Mouse (Mus musculus): ENCODE results near the gene Fbxo8. TPM values are rescaled to one million over a fixed set of nuclear protein-coding genes. Genes with fewer than 3 reads are reported as not detected.

Gene Fbxo8
- 10 to 100 TPM; 43.1 to 44.6 TPM for total RNA-seq (2021)

DNA sequence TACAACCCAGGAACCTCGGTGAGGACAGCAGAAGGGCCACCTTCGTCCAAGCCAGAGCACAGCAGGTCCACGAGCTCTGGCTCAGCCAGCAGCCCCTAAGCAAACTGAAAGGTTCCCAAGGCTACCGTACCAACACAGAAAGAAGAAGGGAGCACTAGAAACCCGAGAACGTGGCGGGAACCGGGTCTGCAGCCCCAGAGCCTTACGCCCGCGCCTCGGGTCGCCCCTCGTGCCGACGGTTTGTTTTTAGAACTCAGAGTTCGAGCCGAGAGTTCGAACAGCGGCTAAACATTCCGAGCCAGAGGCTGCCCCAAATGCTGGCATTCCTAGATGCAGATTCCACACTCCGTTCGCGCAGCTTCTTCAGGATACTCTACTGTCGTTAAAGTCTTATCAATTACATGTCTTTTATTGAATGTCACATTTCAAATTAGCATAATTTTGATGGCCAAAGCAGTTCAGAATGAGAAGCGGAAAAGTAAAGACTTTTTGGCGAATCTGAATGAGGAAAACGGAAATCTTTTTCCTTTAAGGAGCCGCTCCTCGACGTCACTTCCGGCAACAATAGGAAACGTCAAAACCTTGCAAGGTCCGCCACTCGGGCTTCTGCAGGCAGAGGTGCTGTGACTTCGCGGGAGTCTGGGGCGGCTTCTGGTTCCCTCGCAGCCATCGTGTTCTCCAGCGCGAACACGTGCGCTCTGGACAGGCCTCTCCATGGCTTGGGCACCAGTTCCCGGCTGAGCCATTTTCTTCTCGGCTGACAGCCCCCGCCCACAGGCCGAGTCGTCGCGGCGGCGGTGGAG is at the start of gene Fbxo8, which contains the start of gene Cep44:
Gene Fbxo8, plus strand, starts transcription at position 533 of the 803 bp plus-strand sequence.
Gene Cep44, minus strand, starts transcription at position 490 of the 803 bp plus-strand sequence.
- peak; percentile 88 to 90 for DNase-seq
- intact Hi-C loops (cut with DNase I): loop anchor here (5.0 to 10.0 kb wide), 2 partner anchors 67 to 784 kb away; no protein-coding TSS in a partner anchor

DNA sequence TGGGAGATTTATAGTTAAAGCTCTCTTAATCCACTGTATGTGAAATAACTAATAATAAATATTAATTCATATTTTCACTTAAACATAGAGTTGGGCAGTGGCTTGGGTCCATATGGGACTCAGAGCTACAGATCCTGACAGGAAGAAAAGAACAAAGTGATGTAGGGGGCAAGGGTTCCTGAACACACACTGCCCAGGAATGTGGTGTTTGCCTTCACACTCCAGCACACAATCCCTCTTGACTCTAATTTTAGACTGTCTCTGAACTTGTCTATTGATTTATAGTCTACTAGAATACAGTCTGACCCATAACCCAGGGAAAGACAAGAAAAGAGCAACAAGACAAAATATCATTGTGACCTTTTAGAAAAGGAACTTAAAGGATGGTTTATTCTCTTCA is 49.0 kb upstream of the Fbxo8 start:
- intact Hi-C loops (cut with DNase I): no loop called here
- DNase-seq: no peak

DNA sequence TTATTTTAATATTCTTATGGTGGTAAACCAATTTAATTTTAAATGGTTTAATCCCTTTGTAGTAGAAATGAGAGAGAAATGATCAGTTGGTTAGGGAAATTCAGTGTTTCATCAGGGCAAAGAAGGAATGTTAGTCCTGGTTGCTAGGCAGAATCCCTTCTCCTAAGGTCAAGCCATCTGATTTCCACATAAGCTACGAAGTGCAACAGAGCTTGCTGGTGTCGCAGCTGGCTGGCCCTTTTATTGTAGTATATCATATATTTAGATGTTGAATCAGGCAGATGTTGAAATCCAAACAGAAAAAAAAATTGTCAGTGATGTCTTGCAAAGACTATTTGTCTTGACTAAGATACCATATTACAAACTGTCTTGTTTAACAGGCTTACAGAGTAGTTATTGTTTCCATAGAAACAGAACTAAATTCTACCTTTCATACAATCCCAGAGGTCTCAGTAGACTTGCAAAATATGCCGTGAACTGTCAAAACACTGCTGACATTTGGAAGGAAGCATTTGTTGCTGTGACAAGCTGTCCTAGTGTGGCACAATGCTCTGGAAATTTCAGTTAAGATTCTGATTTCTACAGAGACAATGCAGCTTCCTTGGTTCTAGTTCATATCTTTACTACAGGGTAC is 42.5 kb upstream of the Fbxo8 start:
- DNase-seq: no peak
- intact Hi-C loops (cut with DNase I): no loop called here

DNA sequence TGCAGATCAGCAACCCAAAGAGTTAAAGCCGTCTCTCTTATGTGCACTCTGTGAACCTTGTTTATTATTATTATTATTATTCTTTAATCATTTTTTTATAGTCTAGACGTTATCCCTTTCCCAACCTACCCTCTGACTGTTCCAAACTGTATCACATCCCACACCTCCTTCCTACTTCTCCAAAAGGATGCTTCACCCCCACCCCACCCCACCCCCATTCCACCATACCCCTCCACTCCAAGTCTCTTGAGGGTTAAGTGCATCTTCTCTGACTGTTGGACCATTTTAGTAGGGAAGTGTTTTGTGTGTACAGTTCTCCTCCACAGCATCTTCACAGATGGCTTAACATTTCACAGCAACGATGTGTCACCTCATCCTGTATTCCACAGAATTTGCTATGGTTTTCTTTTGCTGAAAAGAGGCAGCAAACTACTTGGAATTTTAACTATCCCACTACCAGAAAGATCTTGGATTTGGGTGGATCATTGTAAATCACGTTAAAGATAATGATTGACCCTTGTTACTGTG is 41.9 kb upstream of the Fbxo8 start:
- DNase-seq: no peak
- intact Hi-C loops (cut with DNase I): no loop called here

DNA sequence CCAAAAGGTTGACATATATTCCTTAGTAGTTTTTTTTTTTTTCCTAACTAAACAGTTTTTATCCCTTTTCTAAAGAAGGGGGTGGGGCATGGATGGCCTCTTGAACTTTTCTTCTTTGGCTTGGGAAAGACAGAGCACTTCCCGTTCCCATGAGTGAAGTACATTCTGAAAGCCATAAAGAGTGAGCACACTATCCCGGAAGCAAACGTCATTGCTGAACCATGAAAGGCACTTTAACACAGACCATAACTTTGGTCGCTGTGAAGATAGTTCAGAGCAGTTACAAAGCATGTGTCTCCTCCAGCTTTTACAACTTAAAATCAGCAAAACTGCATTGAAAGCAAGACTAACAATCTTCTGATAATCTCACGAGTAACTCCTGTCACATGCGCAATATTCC is 32.0 kb upstream of the Fbxo8 start:
- no peak for DNase-seq
- intact Hi-C loops (cut with DNase I): no loop called here

DNA sequence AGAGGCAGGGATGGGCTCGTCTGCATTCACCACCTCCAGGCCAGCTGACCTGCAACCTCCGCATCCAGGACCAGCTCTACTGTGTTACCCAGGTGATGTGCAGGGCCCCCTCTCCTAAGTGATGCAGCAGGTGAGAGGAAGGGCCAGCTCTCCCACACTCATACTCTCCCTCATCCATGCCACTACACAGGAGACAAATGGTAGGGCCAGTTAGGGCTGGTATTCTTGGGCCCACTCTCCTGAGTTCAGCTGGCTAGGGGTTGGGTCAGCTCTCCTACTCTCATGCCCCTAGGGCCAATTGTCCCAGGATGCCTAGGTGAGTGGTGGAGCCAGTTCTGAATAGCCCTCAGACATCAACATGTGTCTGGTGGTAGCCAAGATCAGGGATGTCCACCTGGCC is 30.6 kb upstream of the Fbxo8 start:
- no peak for DNase-seq
- intact Hi-C loops (cut with DNase I): loop anchor here (10.0 kb wide), 1 partner anchor 905 kb away; no protein-coding TSS in a partner anchor

DNA sequence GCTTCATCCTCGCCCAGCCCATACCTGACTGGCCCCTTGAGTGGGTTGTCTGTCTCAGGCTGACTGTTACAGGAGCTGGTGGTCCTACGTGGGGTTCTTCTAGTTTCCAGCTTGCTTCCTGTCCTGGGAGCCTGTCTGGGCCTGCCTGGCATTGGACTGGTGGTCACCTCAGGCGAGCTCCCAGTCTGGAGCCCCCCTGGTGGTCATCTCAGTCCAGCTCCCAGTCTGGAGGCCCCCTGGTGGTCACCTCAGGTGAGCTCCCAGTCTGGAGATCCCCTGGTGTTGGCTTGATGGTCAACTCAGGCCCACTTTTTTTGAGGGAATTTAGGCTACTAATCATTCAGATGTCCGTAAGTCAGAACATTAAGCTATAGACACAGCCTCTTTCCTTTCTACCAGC is 29.8 kb upstream of the Fbxo8 start:
- no peak for DNase-seq
- intact Hi-C loops (cut with DNase I): loop anchor here (10.0 kb wide), 1 partner anchor 904 kb away; no protein-coding TSS in a partner anchor

DNA sequence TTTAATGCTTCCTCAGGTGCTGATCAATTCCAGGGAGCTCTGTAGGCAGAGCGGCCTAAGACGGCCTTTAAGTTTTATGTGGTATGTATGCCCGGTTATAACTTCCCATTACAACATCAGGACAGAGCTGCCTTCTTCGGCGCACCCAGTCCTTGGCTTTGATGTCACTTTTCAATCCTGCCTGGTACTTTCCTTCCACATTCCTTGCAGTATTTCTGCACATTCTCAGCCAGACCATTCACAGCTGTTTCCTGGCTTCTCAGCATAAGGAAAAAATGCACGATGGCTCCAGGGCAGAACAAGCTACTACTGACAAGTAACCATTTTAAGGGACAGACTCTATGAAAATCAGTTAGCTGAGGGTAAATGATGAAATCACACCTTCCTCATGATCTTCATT is 22.0 kb upstream of the Fbxo8 start:
- intact Hi-C loops (cut with DNase I): loop anchor here (10.0 kb wide), 1 partner anchor 896 kb away; no protein-coding TSS in a partner anchor
- no peak for DNase-seq

DNA sequence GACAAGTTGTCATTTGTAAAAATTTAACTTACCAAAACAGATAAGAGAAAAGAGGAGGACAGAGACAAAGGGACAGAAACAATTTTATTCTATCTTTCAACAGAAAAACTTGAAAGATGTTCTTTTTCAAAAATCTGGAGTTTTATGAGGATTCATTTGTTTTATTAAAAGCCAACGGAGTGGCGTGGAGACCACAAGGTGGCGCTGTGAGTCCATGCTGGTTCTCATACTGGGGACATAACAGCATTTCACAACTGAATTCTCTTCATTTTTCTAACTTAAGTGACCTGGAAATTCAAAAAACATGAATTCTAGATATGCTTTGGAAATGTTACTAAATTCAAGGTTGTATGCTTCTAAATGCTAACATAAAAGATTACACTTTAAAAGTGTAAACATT is 20.5 kb upstream of the Fbxo8 start:
- peak; percentile 47 to 78 for DNase-seq
- intact Hi-C loops (cut with DNase I): loop anchor here (1.0 kb wide), 1 partner anchor 85 kb away; no protein-coding TSS in a partner anchor

DNA sequence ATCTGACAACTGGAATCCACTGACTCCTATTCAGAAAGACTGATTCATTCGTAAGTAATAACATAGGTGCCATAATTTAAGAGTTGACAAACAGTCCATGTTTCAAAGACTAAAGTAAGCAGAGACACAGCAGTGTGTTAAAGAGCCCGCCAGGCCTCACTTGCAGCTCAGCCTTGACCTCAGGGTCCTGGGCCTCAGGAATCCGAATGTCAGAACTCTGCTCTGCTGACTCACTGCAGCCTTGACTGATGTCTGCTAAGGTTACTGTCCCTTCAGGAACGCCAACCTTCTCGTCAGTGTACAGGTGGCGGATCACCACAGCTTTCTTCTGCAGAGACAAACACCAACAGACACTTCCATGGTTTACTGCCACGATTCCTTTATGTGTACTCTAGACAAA is 10.2 kb upstream of the Fbxo8 start:
- DNase-seq: no peak
- intact Hi-C loops (cut with DNase I): no loop called here

DNA sequence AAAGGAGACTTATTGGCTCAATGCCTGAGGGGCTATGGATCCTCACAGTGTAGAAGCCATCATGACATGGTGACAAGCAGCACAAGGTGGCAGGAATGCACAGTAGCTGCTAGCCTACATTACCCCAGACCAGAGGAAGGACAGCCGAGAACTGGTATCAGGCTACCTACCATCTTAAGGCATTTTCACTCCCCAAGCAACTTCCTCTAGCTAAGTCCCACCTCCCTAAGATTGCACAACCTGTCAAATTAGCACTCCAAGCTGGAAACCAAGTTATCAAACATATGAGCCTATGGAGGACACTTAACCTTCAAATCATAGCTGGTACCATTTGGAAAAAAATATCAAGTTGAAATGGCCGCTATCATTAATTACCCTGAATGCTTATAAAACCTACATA is 3.0 kb upstream of the Fbxo8 start:
- no peak for DNase-seq
- intact Hi-C loops (cut with DNase I): no loop called here

DNA sequence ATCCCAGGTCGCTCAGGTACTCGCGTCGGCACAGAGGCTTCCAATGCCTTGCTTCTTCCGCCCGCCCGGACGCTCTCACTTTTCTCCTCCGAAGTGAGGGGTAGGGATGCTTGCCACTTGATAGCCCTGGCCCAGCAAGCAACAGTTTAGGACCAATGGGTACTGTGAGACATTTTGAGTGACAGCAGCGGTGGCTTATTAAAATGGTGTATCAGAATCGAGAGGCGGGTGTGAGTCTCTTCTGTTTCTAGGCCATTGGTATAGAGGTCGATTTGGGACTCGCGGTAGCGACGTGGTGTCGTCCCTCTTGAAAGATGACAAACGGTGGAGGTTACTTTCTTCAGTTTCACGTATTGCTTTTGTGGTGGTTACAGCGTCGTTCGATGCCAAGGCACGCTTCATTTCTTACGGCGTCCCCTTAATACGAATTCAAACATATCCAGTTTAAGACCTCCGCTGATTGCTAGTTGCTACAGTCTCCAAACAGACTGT is 517 bp downstream of the Fbxo8 start:
- intact Hi-C loops (cut with DNase I): loop anchor here (5.0 to 10.0 kb wide), 2 partner anchors 66 to 783 kb away; no protein-coding TSS in a partner anchor

DNA sequence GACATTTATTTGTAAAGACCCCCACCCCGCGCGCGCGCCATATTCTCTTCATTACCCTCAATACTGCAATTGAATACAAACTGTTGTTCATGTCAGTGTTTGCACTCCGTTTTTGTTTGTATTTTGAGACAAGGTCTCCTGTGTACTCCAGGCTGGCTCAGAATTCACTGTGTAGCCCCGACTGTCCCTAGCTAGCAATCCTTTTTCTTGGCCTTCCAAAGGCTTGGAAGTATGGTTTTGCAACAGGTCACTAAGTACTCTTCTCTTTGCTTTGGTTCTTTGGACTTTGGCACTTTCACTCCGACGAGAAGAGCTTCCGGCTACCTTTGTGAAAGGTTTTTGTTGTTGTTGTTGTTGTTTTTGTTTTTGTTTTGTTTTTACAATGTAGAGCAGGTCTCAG is 1.2 kb downstream of the Fbxo8 start:
- peak; percentile 9 to 12 for DNase-seq
- intact Hi-C loops (cut with DNase I): loop anchor here (5.0 to 10.0 kb wide), 2 partner anchors 65 to 783 kb away; no protein-coding TSS in a partner anchor

More for the DNA sequence above, 517 bp downstream of the Fbxo8 start:
- DNase-seq: peak; percentile 95

DNA sequence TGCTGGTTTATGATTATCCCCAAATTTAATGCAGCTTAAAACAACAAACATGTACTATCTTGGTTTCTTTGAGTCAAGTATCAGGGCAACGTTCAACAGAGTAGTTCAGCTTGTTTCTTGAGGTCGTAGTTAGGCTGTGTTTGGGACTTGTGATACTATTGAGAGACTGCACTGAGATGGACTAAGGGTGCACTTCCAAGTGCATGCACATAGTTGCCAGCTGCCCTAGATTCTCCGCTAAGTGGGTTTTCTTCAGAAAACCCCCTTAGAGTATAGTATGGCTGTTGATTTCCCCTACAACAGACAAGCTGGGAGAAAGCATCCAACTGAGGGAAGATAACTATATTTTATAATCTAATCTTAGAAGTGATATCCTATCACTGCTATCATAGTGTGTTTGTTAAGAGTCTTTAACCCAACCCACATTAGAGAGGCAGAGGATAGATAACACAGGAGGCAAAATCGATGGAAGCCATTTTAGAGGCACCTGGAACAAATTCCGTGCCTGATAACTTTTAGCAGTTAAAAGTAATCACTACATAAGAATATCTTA is 1.7 kb downstream of the Fbxo8 start:
- intact Hi-C loops (cut with DNase I): loop anchor here (5.0 to 10.0 kb wide), 2 partner anchors 65 to 782 kb away; no protein-coding TSS in a partner anchor
- no peak for DNase-seq

DNA sequence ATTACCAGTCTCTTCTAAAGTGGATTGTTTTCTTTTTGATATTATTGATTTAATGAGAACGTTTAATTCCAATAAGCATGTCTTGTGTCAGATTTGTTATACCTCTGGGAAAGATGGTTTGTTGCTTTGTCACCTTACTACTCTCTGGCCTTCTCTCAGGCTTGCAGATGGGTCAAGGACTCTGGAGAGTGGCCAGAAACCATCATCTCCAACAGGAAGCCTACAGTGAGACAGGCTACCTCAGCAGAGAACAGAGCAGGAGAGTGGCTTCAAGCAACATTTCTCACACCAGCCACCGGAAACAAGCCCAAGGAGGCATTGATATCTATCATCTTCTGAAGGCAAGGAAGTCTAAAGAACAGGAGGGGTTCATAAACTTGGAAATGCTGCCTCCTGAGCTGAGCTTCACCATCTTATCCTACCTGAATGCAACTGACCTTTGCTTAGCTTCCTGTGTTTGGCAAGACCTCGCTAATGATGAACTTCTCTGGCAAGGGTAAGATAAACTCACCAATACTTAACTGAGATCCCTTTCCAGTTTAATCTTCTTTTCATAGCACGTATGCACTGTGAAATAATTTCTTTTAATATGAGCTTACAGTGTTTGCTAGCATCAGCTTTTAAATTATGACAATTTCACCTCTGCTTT is 13.6 kb downstream of the Fbxo8 start:
- intact Hi-C loops (cut with DNase I): no loop called here
- DNase-seq: peak in 1 of 2 experiments; percentile 15

DNA sequence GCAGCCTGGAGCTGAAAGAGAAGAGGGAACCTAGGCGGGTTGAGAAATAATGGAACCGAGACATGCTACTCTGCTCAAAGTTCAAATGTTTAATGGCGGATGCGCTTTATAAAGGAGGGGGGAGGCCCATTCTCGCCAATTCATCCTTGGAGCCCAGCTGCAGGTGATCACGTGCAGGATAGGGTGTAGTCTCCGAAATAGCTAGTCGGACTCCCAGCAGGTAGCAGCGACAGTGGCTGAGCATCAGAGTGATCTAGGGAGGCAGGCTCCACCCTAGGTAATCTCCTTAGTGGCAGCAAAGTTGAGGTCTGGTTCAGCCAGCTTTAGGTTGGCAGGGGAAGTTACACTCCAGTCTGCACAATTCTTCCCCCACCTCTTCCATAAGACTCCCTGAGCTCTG is 16.0 kb downstream of the Fbxo8 start:
- intact Hi-C loops (cut with DNase I): no loop called here
- DNase-seq: no peak

DNA sequence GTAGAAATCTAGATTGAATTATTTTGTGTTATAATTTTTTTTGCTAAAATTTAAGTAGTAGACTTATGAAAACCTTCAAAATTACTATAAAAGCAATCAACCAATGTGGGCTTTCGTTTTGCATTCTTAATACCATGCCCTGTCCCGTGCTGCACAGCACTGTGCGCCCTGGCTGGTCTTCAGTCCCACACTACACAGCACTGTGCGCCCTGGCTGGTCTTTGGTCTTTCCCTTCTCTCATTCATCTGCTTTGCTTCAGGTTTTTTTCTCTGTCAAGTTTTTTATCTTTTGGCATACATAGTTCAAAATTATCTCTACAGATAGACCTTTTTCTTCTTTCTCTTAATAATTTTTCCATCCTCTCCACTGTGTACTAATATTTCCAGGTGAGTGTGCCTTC is 30.0 kb downstream of the Fbxo8 start:
- intact Hi-C loops (cut with DNase I): no loop called here

DNA sequence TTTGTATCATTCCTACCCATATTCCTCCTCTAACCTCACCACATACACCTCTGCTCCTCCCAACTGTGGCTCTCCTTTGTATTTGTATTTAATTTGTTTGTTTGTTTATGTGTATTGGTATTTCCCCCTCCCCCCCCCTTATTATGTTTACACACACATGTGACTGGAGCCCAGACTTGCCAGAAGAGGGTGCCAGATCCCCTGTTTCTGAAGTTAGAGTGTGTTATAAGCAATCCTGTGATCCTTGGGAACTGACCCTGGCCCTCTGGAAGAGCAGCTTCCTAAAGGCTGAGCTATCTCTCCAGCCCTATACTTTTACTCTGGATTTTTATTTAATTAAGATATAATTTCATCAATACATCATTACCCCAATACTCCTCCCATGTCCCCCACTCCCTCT is 32.0 kb downstream of the Fbxo8 start:
- DNase-seq: peak in 1 of 2 experiments; percentile 29

More for the DNA sequence above, 30.0 kb downstream of the Fbxo8 start:
- DNase-seq: no peak

DNA sequence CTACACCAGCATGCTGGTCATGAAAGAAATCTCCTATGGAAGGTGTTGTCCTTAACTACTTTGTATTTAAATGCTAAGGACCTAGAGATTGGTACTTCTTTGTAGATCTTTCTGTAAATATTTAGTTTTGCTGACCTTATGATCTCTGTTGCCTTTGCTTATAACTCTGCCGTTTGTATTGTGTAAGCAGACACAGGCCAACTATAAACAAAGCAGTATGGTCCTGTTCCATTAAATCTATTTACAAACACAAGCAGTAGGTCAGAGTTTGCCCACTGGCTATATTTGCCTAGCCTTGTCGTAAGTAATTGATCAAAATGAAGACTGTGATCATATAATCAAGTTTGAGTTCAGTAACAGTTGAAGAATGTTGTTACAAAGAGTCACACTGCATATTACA is 38.1 kb downstream of the Fbxo8 start:
- intact Hi-C loops (cut with DNase I): no loop called here
- no peak for DNase-seq

More for the DNA sequence above, 32.0 kb downstream of the Fbxo8 start:
- intact Hi-C loops (cut with DNase I): no loop called here

DNA sequence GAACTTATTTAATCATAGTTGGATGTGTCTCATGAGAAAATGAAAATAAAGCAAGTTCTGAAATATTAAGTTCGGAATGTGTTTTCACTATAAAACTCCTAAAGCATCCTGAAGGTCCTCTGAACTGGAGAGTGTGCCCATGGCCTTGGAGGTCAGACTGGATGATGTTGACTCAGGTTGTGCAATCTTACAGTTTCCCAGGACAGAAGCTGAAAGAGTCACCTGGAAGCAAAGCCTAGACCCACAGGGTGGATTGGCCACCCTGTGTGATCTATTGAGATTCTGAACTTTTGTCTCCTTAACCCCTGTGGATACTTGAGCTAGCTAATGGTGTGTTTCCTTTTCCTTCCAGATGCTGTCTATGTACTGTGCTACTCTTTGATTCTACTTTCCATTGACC is 40.2 kb downstream of the Fbxo8 start:
- no peak for DNase-seq
- intact Hi-C loops (cut with DNase I): no loop called here
